Mouse (Mus musculus) gastrocnemius, postnatal 25 days (tissue): ENCODE measurements around the gene Rps23. TPM values are rescaled to one million over a fixed set of nuclear protein-coding genes. Genes with fewer than 3 reads are reported as not detected.
A peak's percentile ranks its signal among the peaks of the same experiment; 100 is the strongest.

Experiments
- DNase-seq: peaks from one replicate; pipeline ENCODE4 v3.0.0; 2022
- total RNA-seq, 2 experiments: library from RNA; stranded (reverse); gene quantifications; 1 replicate in 1 of 2; 2 replicates in 1 of 2; pipeline ENCODE4 v1.2.3; 2021

Gene Rps23
- total RNA-seq, 2 experiments from 2014 or later: 179 to 187 TPM

- DNase-seq: peak; percentile 23
These were observed 10.5 kb downstream of the Rps23 start for GRCm38 (mm10) chr13:90933256-90933655.

GRCm38 (mm10) chr13:90935852-90936251, 13.1 kb downstream of the Rps23 start:
- no peak for DNase-seq

GRCm38 (mm10) chr13:90939192-90939591, 16.4 kb downstream of the Rps23 start:
- DNase-seq: no peak

- DNase-seq: no peak
These were observed 16.8 kb downstream of the Rps23 start for GRCm38 (mm10) chr13:90939600-90939999.

GRCm38 (mm10) chr13:90958894-90959293, 36.1 kb downstream of the Rps23 start:
- no peak for DNase-seq

GRCm38 (mm10) chr13:90960591-90960990, 37.8 kb downstream of the Rps23 start:
- no peak for DNase-seq

GRCm38 (mm10) chr13:90962836-90963760, 40.3 kb downstream of the Rps23 start:
- DNase-seq: no peak

GRCm38 (mm10) chr13:90964511-90964910, 41.8 kb downstream of the Rps23 start:
- no peak for DNase-seq

GRCm38 (mm10) chr13:90965996-90966395, 43.2 kb downstream of the Rps23 start:
- no peak for DNase-seq

GRCm38 (mm10) chr13:90967422-90967821, 44.7 kb downstream of the Rps23 start:
- peak; percentile 46 for DNase-seq

GRCm38 (mm10) chr13:90968940-90969339, 46.2 kb downstream of the Rps23 start:
- DNase-seq: no peak

GRCm38 (mm10) chr13:90970259-90971017, 47.7 kb downstream of the Rps23 start:
- no peak for DNase-seq

- no peak for DNase-seq
These were observed 50.7 kb downstream of the Rps23 start for GRCm38 (mm10) chr13:90973409-90973808.

Other genes starting within 250 kb of the Rps23 start
- not detected for gene Atp6ap1l, start 17.6 kb upstream of the Rps23 start, total RNA-seq